In the genomic region with DNA sequence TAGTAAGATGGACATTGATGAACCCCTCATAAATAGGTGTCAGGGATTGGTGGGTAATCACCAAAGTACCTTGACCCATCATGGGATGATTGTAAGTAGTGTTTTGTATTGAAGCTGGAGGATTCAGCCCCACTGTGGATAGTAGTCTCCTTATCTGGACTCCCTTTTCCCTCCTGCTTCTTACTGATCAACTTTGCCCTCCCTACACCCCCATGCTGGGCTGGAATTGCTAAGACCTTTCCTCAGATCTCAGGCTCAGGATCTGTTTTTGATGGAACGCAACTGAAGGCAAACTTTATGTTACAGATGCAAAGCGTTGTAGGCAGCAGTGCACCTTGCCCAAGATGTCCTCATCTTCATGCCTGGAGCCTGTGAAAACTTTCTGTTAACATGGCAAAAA, we compare ENCODE assay signal across 21 mouse cellular contexts.
"Had no signal": no experiment of that assay in that cellular context is flagged by ENCODE, and none has a peak within 500 bp of the region (broad histone marks: within the 10 kb centered on the region; RNA-seq: fewer than 3 reads in every experiment).

No protein-coding gene starts in this region.

- H3K36me3 ChIP-seq: kidney, embryonic 15.5 days; limb, embryonic 13.5 days; midbrain, embryonic 12.5 days; midbrain, embryonic 15.5 days had no signal

- H3K4me1 ChIP-seq: kidney, embryonic 15.5 days; limb, embryonic 13.5 days; midbrain, embryonic 12.5 days had no signal

- H3K4me2 ChIP-seq: kidney, embryonic 15.5 days; limb, embryonic 13.5 days; lung, embryonic 14.5 days; midbrain, embryonic 12.5 days; midbrain, embryonic 15.5 days had no signal

- H3K9ac ChIP-seq: kidney, embryonic 15.5 days; limb, embryonic 13.5 days; lung, embryonic 14.5 days; midbrain, embryonic 12.5 days; midbrain, embryonic 15.5 days had no signal

- H3K27me3 ChIP-seq: kidney, embryonic 15.5 days; limb, embryonic 13.5 days; midbrain, embryonic 12.5 days; midbrain, embryonic 15.5 days had no signal

- ATAC-seq: inflammation-experienced regulatory T-cells, adult 6 months; lung, postnatal 0 days; midbrain, embryonic 15.5 days had no signal

- H3K27ac ChIP-seq: kidney, embryonic 15.5 days; limb, embryonic 13.5 days; macrophage; midbrain, embryonic 12.5 days; midbrain, embryonic 15.5 days; stomach, postnatal 0 days had no signal

- H3K9me3 ChIP-seq: kidney, embryonic 15.5 days; limb, embryonic 13.5 days; midbrain, embryonic 12.5 days; midbrain, embryonic 15.5 days had no signal

- DNase-seq: kidney, adult 11 months; kidney, adult 8-10 months; kidney, postnatal 10 days; kidney, postnatal 4 days; left cerebral cortex, postnatal 4 days; lung, embryonic 14.5 days; right cerebral cortex, adult 18-20 months; right cerebral cortex, postnatal 14 days; right cerebral cortex, postnatal 4 days; thymus, adult 2 months; thymus, postnatal 14 days; thymus, postnatal 4 days had no signal

- H3K4me3 ChIP-seq: kidney, embryonic 15.5 days; limb, embryonic 13.5 days; midbrain, embryonic 12.5 days; midbrain, embryonic 15.5 days; myocyte had no signal
